Mouse (Mus musculus) heart, postnatal 4 days (tissue): ENCODE data around the gene Fam208b. TPM values are rescaled to one million over a fixed set of nuclear protein-coding genes. Genes with fewer than 3 reads are reported as not detected.
A peak's percentile ranks its signal among the peaks of the same experiment; 100 is the strongest.
"Not testable (repeated sequence)": the region's sequence is repeated elsewhere in the genome, so short reads cannot be mapped to it uniquely, and the experiment has no call there.

Source experiments
- DNase-seq: peaks from one replicate; pipeline ENCODE4 v3.0.0; 2021
- total RNA-seq, 2 experiments: library from RNA; stranded (reverse); gene quantifications; 2 replicates each; pipeline ENCODE4 v1.2.3; 2021

Fam208b gene
- total RNA-seq, 2 experiments from 2014 or later, result 20.8 to 22.1 TPM

GRCm38 (mm10) chr13:3563130-3563529 lies 47.8 kb downstream of the Fam208b start:
- no peak for DNase-seq

GRCm38 (mm10) chr13:3547856-3548255 lies 63.1 kb downstream of the Fam208b start:
- no peak for DNase-seq

- DNase-seq, result peak; percentile 39
These were observed 63.5 kb downstream of the Fam208b start for GRCm38 (mm10) chr13:3547410-3547809.

- DNase-seq, result no peak
These were observed 66.0 kb downstream of the Fam208b start for GRCm38 (mm10) chr13:3544925-3545324.

- no peak for DNase-seq
These were observed 66.6 kb downstream of the Fam208b start for GRCm38 (mm10) chr13:3544077-3544874.

- DNase-seq, result no peak
These were observed 69.6 kb downstream of the Fam208b start for GRCm38 (mm10) chr13:3541159-3541782.

- DNase-seq, result no peak
These were observed 70.7 kb downstream of the Fam208b start for GRCm38 (mm10) chr13:3540166-3540565.

- DNase-seq, result no peak
These were observed 71.8 kb downstream of the Fam208b start for GRCm38 (mm10) chr13:3538969-3539562.

- peak; percentile 84 for DNase-seq
These were observed 72.5 kb downstream of the Fam208b start for GRCm38 (mm10) chr13:3538223-3538968.

- DNase-seq, result peak; percentile 97
These were observed 73.2 kb downstream of the Fam208b start, which contains the start of gene Gdi2 for GRCm38 (mm10) chr13:3537594-3538222. Gene Gdi2 (plus strand): TSS chr13:3538063.

- DNase-seq, result no peak
These were observed 76.8 kb downstream of the Fam208b start for GRCm38 (mm10) chr13:3534146-3534545.

GRCm38 (mm10) chr13:3532451-3532850 lies 78.5 kb downstream of the Fam208b start:
- no peak for DNase-seq

GRCm38 (mm10) chr13:3531692-3532320 lies 79.1 kb downstream of the Fam208b start:
- DNase-seq, result no peak

- not testable (repeated sequence) for DNase-seq
These were observed 79.7 kb downstream of the Fam208b start for GRCm38 (mm10) chr13:3531176-3531575.

GRCm38 (mm10) chr13:3530451-3530850 lies 80.5 kb downstream of the Fam208b start:
- no peak for DNase-seq

- no peak for DNase-seq
These were observed 84.6 kb downstream of the Fam208b start for GRCm38 (mm10) chr13:3526328-3526727.

- DNase-seq, result no peak
These were observed 85.3 kb downstream of the Fam208b start for GRCm38 (mm10) chr13:3525611-3526051.

GRCm38 (mm10) chr13:3523946-3524345 lies 87.0 kb downstream of the Fam208b start:
- no peak for DNase-seq

- peak; percentile 62 for DNase-seq
These were observed 87.4 kb downstream of the Fam208b start for GRCm38 (mm10) chr13:3523459-3523858.

- DNase-seq, result not testable (repeated sequence)
These were observed 90.9 kb downstream of the Fam208b start for GRCm38 (mm10) chr13:3519994-3520393.

GRCm38 (mm10) chr13:3519357-3519756 lies 91.6 kb downstream of the Fam208b start:
- DNase-seq, result not testable (repeated sequence)
